Mouse (Mus musculus) spleen, adult 18-20 months (tissue): Measurements from ENCODE around the gene Ppp2r2d.

ENCODE experiments used
- DNase-seq, 2 experiments: peaks; one replicate each; pipeline ENCODE4 v3.0.0; 2022; ENCODE audit warnings: mixed read lengths in 2 of 2

The Ppp2r2d gene

GRCm38 (mm10) chr7:138863950-138864572 lies 18.2 kb downstream of the Ppp2r2d start:
- DNase-seq: no peak

GRCm38 (mm10) chr7:138864776-138865175 lies 18.9 kb downstream of the Ppp2r2d start:
- DNase-seq: no peak

GRCm38 (mm10) chr7:138867286-138867685 lies 21.4 kb downstream of the Ppp2r2d start:
- no peak for DNase-seq

- no peak for DNase-seq
Measured at GRCm38 (mm10) chr7:138868316-138868715, 22.4 kb downstream of the Ppp2r2d start.

- no peak for DNase-seq
Measured at GRCm38 (mm10) chr7:138872956-138873355, 27.1 kb downstream of the Ppp2r2d start.

GRCm38 (mm10) chr7:138875031-138875430 lies 29.2 kb downstream of the Ppp2r2d start:
- DNase-seq: no peak

GRCm38 (mm10) chr7:138883724-138884123 lies 37.8 kb downstream of the Ppp2r2d start:
- no peak for DNase-seq

- no peak for DNase-seq
Measured at GRCm38 (mm10) chr7:138885365-138886289, 39.7 kb downstream of the Ppp2r2d start.

GRCm38 (mm10) chr7:138898122-138898521 lies 52.2 kb downstream of the Ppp2r2d start:
- DNase-seq: no peak

GRCm38 (mm10) chr7:138898743-138899142 lies 52.9 kb downstream of the Ppp2r2d start:
- DNase-seq: no peak

GRCm38 (mm10) chr7:138903886-138904435 lies 58.1 kb downstream of the Ppp2r2d start:
- no peak for DNase-seq

- no peak for DNase-seq
Measured at GRCm38 (mm10) chr7:138906441-138906840, 60.6 kb downstream of the Ppp2r2d start.

GRCm38 (mm10) chr7:138907043-138907442 lies 61.2 kb downstream of the Ppp2r2d start:
- DNase-seq: no peak

GRCm38 (mm10) chr7:138907976-138908375 lies 62.1 kb downstream of the Ppp2r2d start:
- no peak for DNase-seq

GRCm38 (mm10) chr7:138908768-138909276 lies 62.9 kb downstream of the Ppp2r2d start:
- no peak for DNase-seq

GRCm38 (mm10) chr7:138909277-138910192 lies 63.7 kb downstream of the Ppp2r2d start, which contains the start of gene Bnip3:
Gene Bnip3 (minus strand): TSS chr7:138909519.
- peak; percentile 84 to 88 for DNase-seq

- DNase-seq: no peak
Measured at GRCm38 (mm10) chr7:138910193-138910562, 64.3 kb downstream of the Ppp2r2d start.

- DNase-seq: no peak
Measured at GRCm38 (mm10) chr7:138913616-138914015, 67.7 kb downstream of the Ppp2r2d start.

- DNase-seq: peak; percentile 46 to 50
Measured at GRCm38 (mm10) chr7:138919156-138919944, 73.5 kb downstream of the Ppp2r2d start.

- no peak for DNase-seq
Measured at GRCm38 (mm10) chr7:138921611-138922010, 75.7 kb downstream of the Ppp2r2d start.

- DNase-seq: no peak
Measured at GRCm38 (mm10) chr7:138923756-138924425, 78.0 kb downstream of the Ppp2r2d start.
